Mouse (Mus musculus) embryonic facial prominence, embryonic 12.5 days (tissue): ENCODE data around the gene Tnnc2. TPM values are rescaled to one million over a fixed set of nuclear protein-coding genes. Genes with fewer than 3 reads are reported as not detected.

Experiments
- ATAC-seq: fragments of 200-750 bp; cut with Nextera tagmentation; 2 replicates; pipeline ENCODE4 v1.8.0; 2017; ENCODE audit not compliant: insufficient number of reproducible peaks, insufficient read depth, low FRiP score, low TSS enrichment
- H3K27ac ChIP-seq: fragments of 300-500 bp; sonication (generic); 2 replicates; pipeline ENCODE4 v1.5.1; 2016; ENCODE audit warnings: mild to moderate bottlenecking
- H3K27me3 ChIP-seq: fragments of 300-500 bp; sonication (generic); 2 replicates; pipeline ENCODE4 v1.6.1; 2016; ENCODE audit warnings: mild to moderate bottlenecking, moderate library complexity
- H3K36me3 ChIP-seq: fragments of 300-500 bp; sonication (generic); 2 replicates; pipeline ENCODE4 v1.6.1; 2016; ENCODE audit warnings: mild to moderate bottlenecking
- H3K4me1 ChIP-seq: fragments of 300-500 bp; sonication (generic); 2 replicates; pipeline ENCODE4 v1.6.1; 2016
- H3K4me2 ChIP-seq: fragments of 300-500 bp; sonication (generic); replicated peaks from 2 replicates; pipeline ENCODE4 v1.6.1; 2016; ENCODE audit warnings: mild to moderate bottlenecking, moderate library complexity
- H3K4me3 ChIP-seq: fragments of 300-500 bp; sonication (generic); 2 replicates; pipeline ENCODE4 v1.5.1; 2016; ENCODE audit warnings: mild to moderate bottlenecking
- H3K9ac ChIP-seq: fragments of 300-500 bp; sonication (generic); 2 replicates; pipeline ENCODE4 v1.6.1; 2016; ENCODE audit warnings: mild to moderate bottlenecking, moderate library complexity
- H3K9me3 ChIP-seq: fragments of 300-500 bp; sonication (generic); 2 replicates; pipeline ENCODE4 v1.6.1; 2016; ENCODE audit warnings: mild to moderate bottlenecking, moderate library complexity
- WGBS: fragments of 180-500 bp; shearing (Covaris S2); methylation state at CpG from one replicate; pipeline ENCODE4 v1.1.7; 2016; 5-methylcytosine and 5-hydroxymethylcytosine counted together
- polyA plus RNA-seq: library from polyadenylated mRNA; unstranded; fragments of >200 nt; fragmentation: Nextera tagmentation; extraction: Ambion mirVana; gene quantifications from 2 replicates; pipeline ENCODE4 v1.2.1, GENCODE M21; 2016

Tnnc2 gene
- polyA plus RNA-seq, 1 experiment from 2014 or later: 40.6 TPM

DNA sequence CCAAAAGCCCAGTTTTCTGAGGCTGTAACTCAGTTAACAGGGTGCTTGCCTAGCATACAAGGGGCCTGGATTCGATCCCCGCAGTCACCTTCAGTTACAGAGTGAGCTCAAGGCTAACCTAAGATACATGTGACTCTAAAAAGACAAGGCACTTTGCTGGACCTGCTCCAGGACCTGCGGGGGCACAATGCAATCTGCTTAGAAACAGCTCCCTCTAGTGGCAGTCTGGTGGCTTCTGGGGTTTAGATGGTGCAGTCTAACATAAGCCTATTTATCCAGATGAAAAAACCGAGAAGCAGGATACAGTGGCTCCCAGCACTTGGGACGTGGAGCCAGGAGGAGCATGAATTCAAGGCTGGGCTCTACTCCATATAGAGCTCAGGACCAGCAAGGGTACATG lies 14.5 kb upstream of the Tnnc2 start:
- ATAC-seq: no peak
- Histone ChIP-seq H3K27me3 (no peaks in the 10 kb centered on the region), H3K4me3 (no peak overlapping the region), H3K9me3 (no peaks in the 10 kb centered on the region), H3K4me2 (no peak overlapping the region), H3K4me1 (no peaks in the 10 kb centered on the region), H3K36me3 (peaks cover 53% of the 10 kb centered on the region), H3K27ac (no peak overlapping the region), H3K9ac (no peak overlapping the region)
- WGBS: 31% methylated on average over 5 of the region's 5 CpGs

DNA sequence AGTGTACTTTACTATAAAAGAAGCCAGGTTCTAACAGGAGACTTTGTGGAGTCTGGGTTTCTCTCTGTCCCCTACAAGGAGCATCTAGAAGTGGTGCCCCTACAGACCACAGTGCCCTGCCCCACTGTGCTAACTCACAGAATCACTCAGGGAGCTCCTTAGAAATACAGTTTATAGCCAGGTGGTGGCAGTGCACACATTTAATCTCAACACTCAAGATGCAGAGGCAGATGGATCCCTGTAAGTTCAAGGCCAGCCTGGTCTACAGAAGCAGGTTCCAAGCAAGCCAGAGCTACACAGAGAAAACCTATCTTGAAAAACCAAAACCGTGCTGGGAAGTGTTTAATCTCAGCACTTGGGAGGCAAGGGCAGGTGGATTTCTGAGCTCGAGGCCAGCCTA lies 14.0 kb upstream of the Tnnc2 start:
- Histone ChIP-seq H3K4me2 (no peak overlapping the region), H3K36me3 (peaks cover 50% of the 10 kb centered on the region), H3K4me3 (no peak overlapping the region), H3K4me1 (no peaks in the 10 kb centered on the region), H3K9me3 (no peaks in the 10 kb centered on the region), H3K9ac (no peak overlapping the region), H3K27ac (no peak overlapping the region), H3K27me3 (no peaks in the 10 kb centered on the region)
- WGBS: 94% methylated on average over 2 of the region's 2 CpGs
- ATAC-seq: no peak

DNA sequence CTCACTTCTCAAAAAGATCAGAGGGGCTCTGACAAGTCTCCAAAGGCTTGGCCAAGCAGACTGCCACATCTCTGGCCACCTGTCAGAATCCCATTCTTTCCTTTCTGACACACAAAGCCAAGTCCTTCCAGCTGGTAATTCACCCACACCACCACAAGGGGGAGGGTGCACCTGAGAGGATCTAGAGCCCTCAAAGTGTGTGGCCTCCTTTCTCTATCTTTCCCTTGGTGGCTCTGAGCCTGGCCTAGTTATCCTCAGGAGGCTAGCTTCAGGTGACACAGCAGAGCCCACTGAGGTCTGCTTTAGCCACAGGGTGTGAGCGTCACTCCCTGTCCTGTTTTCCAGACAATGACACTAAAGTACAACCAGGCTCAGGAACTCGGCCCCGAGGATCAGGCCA lies 13.5 kb upstream of the Tnnc2 start:
- H3K36me3 ChIP-seq: peaks cover 49% of the 10 kb centered on the region
- no peak overlapping the region for H3K4me3 ChIP-seq
- no peak overlapping the region for H3K27ac ChIP-seq
- H3K9me3 ChIP-seq: no peaks in the 10 kb centered on the region
- no peaks in the 10 kb centered on the region for H3K27me3 ChIP-seq
- no peak for ATAC-seq
- no peaks in the 10 kb centered on the region for H3K4me1 ChIP-seq
- H3K9ac ChIP-seq: no peak overlapping the region
- no peak overlapping the region for H3K4me2 ChIP-seq
- WGBS: 89% methylated on average over 3 of the region's 3 CpGs

DNA sequence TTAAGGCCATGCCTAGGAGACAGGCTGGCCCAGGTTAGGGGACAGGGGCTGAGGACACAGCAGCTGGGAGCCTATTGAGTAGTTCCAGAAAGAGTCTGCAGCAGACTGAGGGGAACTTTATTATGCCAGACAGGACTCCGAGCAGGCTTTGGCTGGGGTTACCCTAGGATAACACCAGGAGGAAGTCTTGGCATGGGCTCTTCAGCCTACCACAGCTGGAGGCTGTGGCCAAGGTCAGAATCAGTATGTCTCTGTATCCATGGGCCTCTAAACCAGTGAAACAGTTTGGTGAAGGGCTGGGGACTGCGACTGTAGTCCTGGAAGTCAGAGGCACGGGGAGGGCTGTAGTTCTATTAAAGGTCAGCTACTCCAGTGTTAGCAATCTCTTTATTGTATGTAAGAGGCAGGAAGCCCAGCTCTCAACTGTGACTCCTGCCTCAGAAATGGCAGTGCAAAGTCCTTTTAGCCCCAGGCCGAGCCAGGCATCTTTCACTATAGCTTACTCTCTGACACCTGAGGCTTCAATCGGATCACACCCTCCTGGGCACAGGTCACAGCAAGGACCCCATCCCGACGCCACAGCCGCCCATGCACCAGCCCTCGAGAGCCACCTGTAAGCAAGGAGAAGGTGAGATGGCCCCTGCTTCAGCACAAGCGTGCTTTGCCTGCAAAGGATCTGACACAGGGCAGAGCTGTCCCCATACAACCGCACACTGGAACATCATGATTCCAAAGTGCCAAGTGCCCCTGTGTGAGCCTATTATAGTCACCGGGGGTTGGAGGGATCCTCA lies 12.8 kb upstream of the Tnnc2 start:
- ATAC-seq: no peak
- Histone ChIP-seq H3K27ac (no peak overlapping the region), H3K9me3 (no peaks in the 10 kb centered on the region), H3K36me3 (peaks cover 44% of the 10 kb centered on the region), H3K9ac (no peak overlapping the region), H3K4me1 (no peaks in the 10 kb centered on the region), H3K4me2 (no peak overlapping the region), H3K4me3 (no peak overlapping the region), H3K27me3 (no peaks in the 10 kb centered on the region)
- WGBS: 89% methylated on average over 12 of the region's 12 CpGs

DNA sequence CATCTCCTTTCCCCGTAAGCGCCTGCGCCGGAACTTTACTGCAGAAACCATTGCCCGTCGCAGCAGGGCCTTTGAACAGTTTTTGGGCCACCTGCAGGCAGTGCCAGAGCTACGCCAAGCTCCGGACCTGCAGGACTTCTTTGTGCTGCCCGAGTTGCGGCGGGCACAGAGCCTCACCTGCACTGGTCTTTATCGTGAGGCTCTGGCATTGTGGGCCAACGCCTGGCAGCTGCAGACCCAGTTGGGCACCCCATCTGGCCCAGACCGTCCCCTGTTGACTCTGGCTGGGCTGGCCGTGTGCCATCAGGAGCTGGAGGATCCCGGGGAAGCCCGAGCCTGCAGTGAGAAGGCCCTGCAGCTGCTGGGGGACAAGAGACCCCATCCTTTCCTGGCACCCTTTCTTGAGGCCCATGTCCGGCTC lies 12.1 kb upstream of the Tnnc2 start:
- 95% methylated on average over 18 of the region's 18 CpGs for WGBS
- no peak overlapping the region for H3K27ac ChIP-seq
- H3K9me3 ChIP-seq: no peaks in the 10 kb centered on the region
- H3K4me1 ChIP-seq: peaks cover 4% of the 10 kb centered on the region; the same call in 1 of the 2 replicates
- ATAC-seq: no peak
- H3K4me2 ChIP-seq: no peak overlapping the region
- H3K4me3 ChIP-seq: no peak overlapping the region
- H3K36me3 ChIP-seq: peaks cover 44% of the 10 kb centered on the region
- H3K27me3 ChIP-seq: no peaks in the 10 kb centered on the region
- H3K9ac ChIP-seq: no peak overlapping the region

DNA sequence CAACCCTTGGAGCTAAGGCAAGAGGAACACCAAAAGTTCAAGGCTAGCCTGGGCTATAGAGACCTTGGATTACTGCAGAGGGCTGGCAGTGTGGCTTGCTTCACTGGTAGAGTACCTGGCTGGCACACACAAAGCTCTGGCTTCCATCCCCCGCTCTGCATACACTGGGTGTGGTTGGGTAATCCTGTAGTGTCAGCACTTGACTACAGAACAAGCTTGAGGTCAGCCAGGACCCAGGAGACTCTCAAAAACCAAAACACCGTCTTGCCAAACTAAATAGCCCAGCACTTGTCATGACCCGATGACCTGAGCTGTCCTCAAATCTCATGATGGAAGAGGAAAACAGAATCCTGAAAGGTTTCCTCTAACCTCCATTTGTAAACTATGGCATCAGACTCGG lies 10.7 kb upstream of the Tnnc2 start:
- Histone ChIP-seq H3K4me3 (no peak overlapping the region), H3K4me1 (peaks cover 8% of the 10 kb centered on the region; the same call in 1 of the 2 replicates), H3K27ac (no peak overlapping the region), H3K9me3 (no peaks in the 10 kb centered on the region), H3K27me3 (no peaks in the 10 kb centered on the region), H3K9ac (no peak overlapping the region), H3K4me2 (no peak overlapping the region), H3K36me3 (peaks cover 35% of the 10 kb centered on the region)
- ATAC-seq: no peak
- WGBS: 79% methylated on average over 4 of the region's 4 CpGs

DNA sequence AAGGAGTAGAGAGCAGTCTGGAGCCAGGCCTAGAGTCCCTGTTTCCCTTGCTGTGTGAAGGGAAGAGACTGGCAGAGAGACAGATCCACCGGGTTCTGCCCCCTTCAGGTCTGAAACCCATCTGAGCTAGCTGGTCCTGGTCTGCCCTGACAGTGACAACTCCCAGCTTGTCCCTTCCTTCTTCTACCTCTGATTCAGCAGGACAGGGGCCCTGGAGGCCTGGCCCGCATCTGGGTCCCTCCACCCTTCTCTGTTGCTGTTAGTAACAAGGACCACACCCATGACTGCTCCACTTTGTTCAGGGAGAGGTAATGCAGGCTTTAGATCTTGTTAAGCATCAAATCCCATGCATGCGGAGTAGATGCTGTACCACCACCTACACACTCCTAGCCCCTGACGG lies 8.6 kb upstream of the Tnnc2 start:
- H3K4me3 ChIP-seq: no peak overlapping the region

DNA sequence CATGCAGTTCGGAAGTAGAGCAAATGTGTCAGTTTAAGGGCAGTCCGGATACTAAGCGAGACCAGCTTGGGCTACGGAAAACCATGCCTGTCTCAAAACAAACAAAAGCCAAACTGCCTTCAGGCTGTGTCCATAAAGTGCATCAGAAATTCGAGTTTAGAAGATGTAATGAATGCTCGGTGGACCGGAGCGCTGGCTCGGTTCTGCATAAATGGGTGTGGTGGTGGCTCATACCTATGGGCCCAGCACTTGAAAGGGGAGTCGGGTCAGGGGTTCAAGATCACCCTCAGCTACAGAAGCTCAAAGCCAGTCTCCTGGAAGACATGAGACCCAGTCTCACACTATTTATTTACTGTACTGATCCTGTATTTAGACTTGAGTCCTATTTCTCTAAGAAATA lies 8.0 kb upstream of the Tnnc2 start:
- H3K4me3 ChIP-seq: no peak overlapping the region
- H3K4me1 ChIP-seq: peaks cover 15% of the 10 kb centered on the region; the same call in 1 of the 2 replicates
- H3K9me3 ChIP-seq: no peaks in the 10 kb centered on the region
- peaks cover 25% of the 10 kb centered on the region for H3K36me3 ChIP-seq
- H3K27ac ChIP-seq: no peak overlapping the region
- no peak overlapping the region for H3K9ac ChIP-seq
- no peak overlapping the region for H3K4me2 ChIP-seq
- WGBS: 75% methylated on average over 10 of the region's 10 CpGs
- no peak for ATAC-seq
- H3K27me3 ChIP-seq: no peaks in the 10 kb centered on the region

More for the DNA sequence above, 8.6 kb upstream of the Tnnc2 start:
- Histone ChIP-seq H3K27me3 (no peaks in the 10 kb centered on the region), H3K27ac (no peak overlapping the region), H3K9ac (no peak overlapping the region), H3K4me2 (no peak overlapping the region), H3K36me3 (peaks cover 25% of the 10 kb centered on the region), H3K9me3 (no peaks in the 10 kb centered on the region), H3K4me1 (peaks cover 15% of the 10 kb centered on the region; the same call in 1 of the 2 replicates)
- ATAC-seq: no peak
- 52% methylated on average over 4 of the region's 4 CpGs for WGBS

DNA sequence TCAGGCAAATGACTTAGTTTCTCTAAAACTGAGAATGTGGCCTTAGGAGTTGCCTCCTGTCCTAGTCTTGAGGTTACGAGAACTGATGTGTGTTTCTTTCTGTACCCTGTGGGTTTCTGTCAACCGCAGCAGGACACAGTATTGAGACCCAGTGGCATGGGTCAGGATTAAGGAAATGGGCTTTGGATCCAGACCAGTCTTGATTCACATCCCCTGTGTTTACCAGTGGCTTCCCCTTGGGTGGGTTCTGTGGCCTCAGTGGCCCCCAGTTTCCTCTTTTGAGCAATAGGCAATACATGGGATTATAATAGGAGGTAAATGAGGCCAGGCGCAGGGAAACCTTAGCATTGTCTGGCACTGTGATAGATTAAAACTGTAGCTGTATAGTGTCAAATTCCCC lies 7.3 kb upstream of the Tnnc2 start:
- H3K36me3 ChIP-seq: peaks cover 18% of the 10 kb centered on the region
- WGBS: 79% methylated on average over 3 of the region's 3 CpGs
- H3K4me2 ChIP-seq: peak overlapping the region; percentile 64
- peak overlapping the region; percentile 57 for H3K4me3 ChIP-seq
- no peak for ATAC-seq
- peaks cover 15% of the 10 kb centered on the region; the same call in 1 of the 2 replicates for H3K4me1 ChIP-seq
- no peak overlapping the region for H3K27ac ChIP-seq
- H3K9ac ChIP-seq: no peak overlapping the region; the same call in 1 of the 2 replicates
- no peaks in the 10 kb centered on the region for H3K9me3 ChIP-seq
- H3K27me3 ChIP-seq: no peaks in the 10 kb centered on the region

DNA sequence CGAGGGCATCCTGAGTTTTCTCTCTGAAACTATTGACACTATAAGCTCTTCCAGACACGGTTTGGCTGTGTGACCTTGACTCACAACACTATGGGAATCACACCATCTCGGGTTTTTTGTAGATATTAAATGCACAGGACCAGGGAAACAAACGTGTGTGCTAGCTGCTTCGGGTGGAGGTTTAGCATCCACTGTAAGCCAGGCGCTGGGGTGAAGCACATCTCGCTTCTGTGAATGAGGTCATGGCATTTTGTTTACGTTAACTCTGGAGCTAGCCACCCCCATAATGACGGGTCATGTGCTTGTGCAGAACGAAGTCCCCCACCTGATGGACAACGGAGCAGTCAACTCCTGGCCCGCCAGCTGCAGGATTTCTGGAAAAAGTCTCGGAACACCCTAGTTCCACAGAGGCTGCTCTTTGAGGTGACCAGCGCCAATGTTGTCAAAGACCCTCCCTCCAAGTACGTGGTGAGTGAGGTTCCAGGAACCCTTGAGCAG lies 6.7 kb upstream of the Tnnc2 start:
- ATAC-seq: no peak
- H3K27ac ChIP-seq: peak overlapping the region; percentile 67
- WGBS: 9% methylated on average over 15 of the region's 15 CpGs
- H3K9me3 ChIP-seq: no peaks in the 10 kb centered on the region
- H3K27me3 ChIP-seq: no peaks in the 10 kb centered on the region
- peaks cover 12% of the 10 kb centered on the region; the same call in 1 of the 2 replicates for H3K36me3 ChIP-seq
- H3K4me1 ChIP-seq: peaks cover 15% of the 10 kb centered on the region; the same call in 1 of the 2 replicates
- H3K4me3 ChIP-seq: peak overlapping the region; percentile 57
- H3K9ac ChIP-seq: peak overlapping the region; percentile 78
- H3K4me2 ChIP-seq: peak overlapping the region; percentile 64

DNA sequence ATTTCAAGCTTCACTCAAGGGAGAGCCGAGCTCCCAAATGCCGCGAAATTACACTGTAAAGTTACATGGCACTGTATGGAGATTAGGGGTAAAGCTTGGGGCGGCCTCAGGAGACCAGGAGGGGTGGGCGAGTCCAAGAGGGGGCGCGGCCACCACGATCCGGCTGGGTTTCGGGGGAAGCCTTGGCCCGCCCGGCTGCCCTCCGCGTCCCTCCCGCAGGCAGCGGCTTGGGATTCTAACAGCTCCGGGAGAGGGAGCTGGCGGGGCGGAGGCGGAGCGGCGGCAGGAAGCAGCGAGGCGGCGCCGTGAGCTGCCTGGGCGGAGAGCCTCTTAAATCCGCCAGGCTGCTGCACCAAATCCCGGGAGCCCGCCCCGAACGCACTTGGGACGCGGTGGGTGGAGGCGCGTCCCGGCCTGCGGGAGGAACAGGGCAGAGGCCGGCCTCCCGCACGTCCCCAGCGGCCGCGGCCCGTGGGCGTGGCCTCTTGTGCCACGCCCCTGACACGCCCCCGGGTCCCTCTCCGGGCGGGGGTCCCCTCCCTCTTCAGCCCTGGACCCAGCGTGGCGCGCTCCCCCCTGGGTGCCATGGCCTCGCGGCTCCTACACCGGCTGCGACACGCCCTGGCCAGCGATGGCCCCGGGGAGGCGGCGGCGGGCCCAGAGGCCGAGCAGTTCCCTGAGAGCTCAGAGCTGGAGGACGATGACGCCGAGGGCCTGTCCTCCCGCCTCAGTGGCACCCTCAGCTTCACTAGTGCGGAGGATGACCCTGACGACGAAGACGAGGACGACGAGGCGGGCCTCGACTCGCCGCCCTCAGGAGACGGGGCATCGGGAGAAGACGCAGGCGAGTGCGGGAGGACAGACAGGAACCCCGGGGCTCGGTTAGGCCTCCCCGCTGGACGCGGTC lies 6.0 kb upstream of the Tnnc2 start, which contains the start of gene Snx21:
Gene Snx21 (plus strand): TSS at position 343 of the 907 bp plus-strand sequence.
- H3K36me3 ChIP-seq: 0 out of 2 replicates have a peak, but pooled peaks cover 5% of the 10 kb centered on the region
- under 1% methylated on average over 80 of the region's 89 CpGs for WGBS
- H3K9me3 ChIP-seq: no peaks in the 10 kb centered on the region
- H3K27ac ChIP-seq: peak within 1 kb of the TSS; percentile 67
- peak within 1 kb of the TSS; percentile 57 for H3K4me3 ChIP-seq
- peaks cover 15% of the 10 kb centered on the region; the same call in 1 of the 2 replicates for H3K4me1 ChIP-seq
- H3K9ac ChIP-seq: peak within 1 kb of the TSS; percentile 78
- H3K27me3 ChIP-seq: no peaks in the 10 kb centered on the region
- ATAC-seq: peak; percentile 91
- peak within 1 kb of the TSS; percentile 64 for H3K4me2 ChIP-seq
